Mouse (Mus musculus) regulatory T cell (primary cell): ENCODE results near the gene Akr1c19.
"Not testable (repeated sequence)": the region's sequence is repeated elsewhere in the genome, so short reads cannot be mapped to it uniquely, and the experiment has no call there.

ENCODE experiments used
- in situ Hi-C: fragments of 300-600 bp; cut with MboI, MseI; formaldehyde crosslinking; loops from one replicate; pipeline ENCODE4 v1.15.1; 2025; ENCODE audit warnings: high pct_unique_total_duplicates

Akr1c19 gene

DNA sequence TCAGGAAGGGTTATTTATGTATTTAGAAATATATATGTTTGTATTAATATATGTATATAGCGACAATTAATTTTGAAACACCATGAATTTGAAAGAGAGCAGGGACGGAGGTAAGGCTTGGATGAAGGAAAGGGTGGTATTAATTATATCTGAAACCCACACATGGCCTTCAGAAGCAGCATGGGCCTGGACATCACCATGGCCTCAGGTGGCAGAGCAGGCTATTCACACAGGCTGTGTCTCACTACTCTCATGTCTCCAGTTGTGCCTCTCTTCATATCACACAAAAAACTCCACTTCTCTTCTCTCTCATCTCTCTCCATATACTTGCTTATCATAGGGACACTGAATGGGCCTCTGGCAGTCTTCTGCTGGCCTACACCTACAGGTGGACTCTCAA lies 37.0 kb downstream of the Akr1c19 start:
- in situ Hi-C loops: not testable (repeated sequence)

DNA sequence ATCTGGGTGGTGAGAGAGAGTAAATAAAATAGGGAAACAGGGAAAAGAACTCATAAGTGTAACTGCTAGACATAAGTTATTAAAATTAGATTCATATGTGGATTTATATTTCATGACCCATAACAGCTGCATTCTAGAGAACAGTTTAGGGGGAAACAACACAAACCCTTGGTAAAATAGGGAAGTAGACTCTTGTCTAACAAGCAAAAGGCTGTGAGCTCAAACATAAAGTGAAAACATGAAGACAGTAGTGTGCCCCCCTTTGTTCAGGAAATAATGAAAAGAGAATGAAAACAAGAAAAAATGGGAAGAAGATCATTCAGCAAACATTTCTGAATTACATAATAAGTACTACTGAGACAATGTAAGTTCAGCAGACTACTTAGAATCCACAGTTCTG lies 42.4 kb downstream of the Akr1c19 start:
- in situ Hi-C loops: loop anchor here (10.0 kb wide), 1 partner anchor 1474 kb away; no protein-coding TSS in a partner anchor

- in situ Hi-C loops: loop anchor here (10.0 kb wide), 1 partner anchor 1467 kb away; no protein-coding TSS in a partner anchor
Measured at GRCm38 (mm10) chr13:4277526-4277925, 49.0 kb downstream of the Akr1c19 start.

- in situ Hi-C loops: loop anchor here (10.0 kb wide), 1 partner anchor 1466 kb away; no protein-coding TSS in a partner anchor
Measured at GRCm38 (mm10) chr13:4279284-4279683, 50.8 kb downstream of the Akr1c19 start, which contains the start of gene Akr1c12. Gene Akr1c12, minus strand, starts transcription at chr13:4279433.

GRCm38 (mm10) chr13:4281471-4282412 lies 53.2 kb downstream of the Akr1c19 start:
- in situ Hi-C loops: loop anchor here (10.0 kb wide), 1 partner anchor 147 kb away; no protein-coding TSS in a partner anchor

DNA sequence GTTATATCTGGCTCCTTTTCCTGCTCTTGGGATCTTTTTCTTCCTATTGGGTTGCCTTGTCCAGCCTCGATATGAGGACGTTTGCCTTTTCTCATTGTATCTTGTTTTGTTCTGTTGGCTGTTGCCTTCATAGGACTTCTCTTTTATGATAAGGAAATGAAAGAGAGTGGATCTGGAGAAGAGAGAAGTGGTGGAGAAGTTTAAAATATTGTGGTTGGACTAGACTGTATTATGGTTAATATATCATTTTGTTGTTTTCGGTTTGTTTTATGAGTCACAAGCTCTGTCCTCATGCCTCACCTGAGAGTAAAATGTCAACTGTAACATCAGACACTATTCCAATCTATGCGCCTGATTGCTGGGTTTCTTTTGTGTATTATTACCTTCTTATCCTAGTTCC lies 68.5 kb downstream of the Akr1c19 start:
- in situ Hi-C loops: no loop called here
